Mouse (Mus musculus) heart, embryonic 14.5 days (tissue): ENCODE data around the gene Fam8a1. TPM values are rescaled to one million over a fixed set of nuclear protein-coding genes. Genes with fewer than 3 reads are reported as not detected.

Source experiments
- ATAC-seq: fragments of 200-750 bp; cut with Nextera tagmentation; 2 replicates; pipeline ENCODE4 v1.8.0; 2017; ENCODE audit warnings: low read depth, moderate TSS enrichment; ENCODE audit not compliant: insufficient number of reproducible peaks, insufficient read depth, low FRiP score
- H3K27ac ChIP-seq, 2 experiments: fragments of 200-500 bp in 1 of 2; fragments of 300-500 bp in 1 of 2; sonication (generic) in 1 of 2; replicated peaks in 1 of 2; 2 replicates each; pipeline ENCODE4 v1.5.1; 2012 to 2014; ENCODE audit warnings: low read depth in 2 of 2, low read length in 2 of 2, control low read depth in 1 of 2, mild to moderate bottlenecking in 1 of 2, mixed read lengths in 1 of 2; ENCODE audit not compliant: control insufficient read depth in 1 of 2, insufficient read depth in 1 of 2
- H3K27me3 ChIP-seq: fragments of 300-500 bp; sonication (generic); 2 replicates; pipeline ENCODE4 v1.6.1; 2014; ENCODE audit warnings: mild to moderate bottlenecking, low read length, control low read depth; ENCODE audit not compliant: control insufficient read depth, insufficient read depth
- H3K36me3 ChIP-seq: fragments of 300-500 bp; sonication (generic); 2 replicates; pipeline ENCODE4 v1.6.1; 2014; ENCODE audit warnings: mild to moderate bottlenecking, control low read depth, low read length, mixed read lengths; ENCODE audit not compliant: control insufficient read depth, insufficient read depth
- H3K4me1 ChIP-seq, 2 experiments: fragments of 200-500 bp in 1 of 2; fragments of 300-500 bp in 1 of 2; sonication (generic) in 1 of 2; 2 replicates each; pipeline ENCODE4 v1.6.1; 2012 to 2014; ENCODE audit warnings: low read length in 2 of 2, control low read depth in 1 of 2, mixed read lengths in 1 of 2; ENCODE audit not compliant: control insufficient read depth in 2 of 2, insufficient read depth in 2 of 2
- H3K4me2 ChIP-seq: fragments of 300-500 bp; sonication (generic); 2 replicates; pipeline ENCODE4 v1.6.1; 2014; ENCODE audit warnings: mild to moderate bottlenecking, low read length
- H3K4me3 ChIP-seq, 2 experiments: fragments of 200-500 bp in 1 of 2; fragments of 300-500 bp in 1 of 2; sonication (generic) in 1 of 2; 2 replicates each; pipeline ENCODE4 v1.5.1; 2012 to 2014; ENCODE audit warnings: low read length in 2 of 2, mild to moderate bottlenecking in 2 of 2, control low read depth in 1 of 2, low read depth in 1 of 2, moderate library complexity in 1 of 2; ENCODE audit not compliant: control insufficient read depth in 1 of 2, insufficient read depth in 1 of 2
- H3K9ac ChIP-seq: fragments of 300-500 bp; sonication (generic); 2 replicates; pipeline ENCODE4 v1.6.1; 2014; ENCODE audit warnings: mild to moderate bottlenecking, low read length
- H3K9me3 ChIP-seq: fragments of 300-500 bp; sonication (generic); 2 replicates; pipeline ENCODE4 v1.6.1; 2016; ENCODE audit warnings: low read length, control low read depth; ENCODE audit not compliant: control insufficient read depth
- WGBS: fragments of 180-500 bp; shearing (Covaris S2); extraction: QIAGEN DNeasy Blood & Tissue Kit; methylation state at CpG from one replicate; pipeline ENCODE4 v1.1.7; 2014; 5-methylcytosine and 5-hydroxymethylcytosine counted together
- polyA plus RNA-seq: library from polyadenylated mRNA; unstranded; fragments of >200 nt; fragmentation: Nextera tagmentation; extraction: Ambion mirVana; gene quantifications from 2 replicates; pipeline ENCODE4 v1.2.1, GENCODE M21; 2014

Fam8a1 gene
- polyA plus RNA-seq, 1 experiment from 2014 or later, result 11.6 TPM

- Histone ChIP-seq H3K4me3 (no peak overlapping the region), H3K27ac (no peak overlapping the region), H3K36me3 (peaks cover 23% of the 10 kb centered on the region), H3K9me3 (no peaks in the 10 kb centered on the region), H3K27me3 (no peaks in the 10 kb centered on the region), H3K4me2 (no peak overlapping the region), H3K4me1 (no peaks in the 10 kb centered on the region), H3K9ac (no peak overlapping the region)
- ATAC-seq, result no peak
- WGBS, result 94% methylated on average over 7 of the region's 7 CpGs
Measured at GRCm38 (mm10) chr13:46652671-46653070, 16.7 kb upstream of the Fam8a1 start.

- Histone ChIP-seq H3K4me1 (no peaks in the 10 kb centered on the region), H3K36me3 (peaks cover 13% of the 10 kb centered on the region), H3K9me3 (no peaks in the 10 kb centered on the region), H3K27ac (no peak overlapping the region), H3K9ac (no peak overlapping the region), H3K4me2 (no peak overlapping the region), H3K4me3 (no peak overlapping the region), H3K27me3 (no peaks in the 10 kb centered on the region)
- no peak for ATAC-seq
- WGBS, result 87% methylated on average over 4 of the region's 4 CpGs
Measured at GRCm38 (mm10) chr13:46653671-46654070, 15.7 kb upstream of the Fam8a1 start.

GRCm38 (mm10) chr13:46654566-46654965 is 14.8 kb upstream of the Fam8a1 start:
- Histone ChIP-seq H3K27me3 (no peaks in the 10 kb centered on the region), H3K4me3 (no peak overlapping the region), H3K27ac (no peak overlapping the region), H3K4me1 (no peaks in the 10 kb centered on the region), H3K36me3 (peaks cover 11% of the 10 kb centered on the region), H3K9me3 (0 out of 2 replicates have a peak, but pooled peaks cover 3% of the 10 kb centered on the region), H3K4me2 (no peak overlapping the region), H3K9ac (no peak overlapping the region)
- no peak for ATAC-seq
- WGBS, result 86% methylated on average over 5 of the region's 5 CpGs

GRCm38 (mm10) chr13:46659211-46659610 is 10.1 kb upstream of the Fam8a1 start:
- 0 out of 2 replicates have a peak, but pooled peaks cover 3% of the 10 kb centered on the region for H3K9me3 ChIP-seq
- no peak overlapping the region for H3K4me2 ChIP-seq
- no peak overlapping the region for H3K4me3 ChIP-seq
- H3K9ac ChIP-seq, result no peak overlapping the region
- WGBS, result 90% methylated on average over 5 of the region's 5 CpGs
- no peaks in the 10 kb centered on the region for H3K36me3 ChIP-seq
- no peak for ATAC-seq
- H3K4me1 ChIP-seq, result peaks cover 6 to 11% of the 10 kb centered on the region in 2 experiments; a peak in 3 of 4 replicates
- no peak overlapping the region for H3K27ac ChIP-seq
- no peaks in the 10 kb centered on the region for H3K27me3 ChIP-seq

- H3K27ac ChIP-seq, result 0 out of 4 replicates have a peak overlapping the region, but pooled peaks of 1 of the 2 experiments have one; percentile 33
- no peak overlapping the region for H3K4me3 ChIP-seq
- WGBS, result 37% methylated on average over 4 of the region's 4 CpGs
- H3K9ac ChIP-seq, result no peak overlapping the region
- ATAC-seq, result no peak
- 0 out of 2 replicates have a peak, but pooled peaks cover 3% of the 10 kb centered on the region for H3K9me3 ChIP-seq
- no peak overlapping the region for H3K4me2 ChIP-seq
- no peaks in the 10 kb centered on the region for H3K36me3 ChIP-seq
- peaks cover 6 to 11% of the 10 kb centered on the region in 2 experiments; a peak in 3 of 4 replicates for H3K4me1 ChIP-seq
- H3K27me3 ChIP-seq, result no peaks in the 10 kb centered on the region
Measured at GRCm38 (mm10) chr13:46663461-46663964, 5.8 kb upstream of the Fam8a1 start.

- under 1% methylated on average over 87 of the region's 96 CpGs for WGBS
- H3K4me2 ChIP-seq, result peak overlapping the region; percentile 87
- H3K4me3 ChIP-seq, result peak overlapping the region; percentile 96 to 99
- H3K9ac ChIP-seq, result peak overlapping the region; percentile 95
- no peaks in the 10 kb centered on the region for H3K27me3 ChIP-seq
- no peaks in the 10 kb centered on the region for H3K9me3 ChIP-seq
- peak overlapping the region; percentile 43 to 86 for H3K27ac ChIP-seq
- ATAC-seq, result peak; percentile 56
- H3K36me3 ChIP-seq, result peaks cover 33% of the 10 kb centered on the region
- peaks cover 3 to 8% of the 10 kb centered on the region in 2 experiments; a peak in 3 of 4 replicates for H3K4me1 ChIP-seq
Measured at GRCm38 (mm10) chr13:46669620-46670271, 424 bp downstream of the Fam8a1 start.

GRCm38 (mm10) chr13:46670514-46670913 is 1.2 kb downstream of the Fam8a1 start:
- WGBS, result 30% methylated on average over 9 of the region's 9 CpGs
- Histone ChIP-seq H3K4me1 (peaks cover 3 to 8% of the 10 kb centered on the region in 2 experiments; a peak in 3 of 4 replicates), H3K27ac (peak overlapping the region in 1 of 2 experiments; percentile 86; a peak in 3 of 4 replicates), H3K9ac (peak overlapping the region; percentile 95), H3K4me2 (peak overlapping the region; percentile 87), H3K9me3 (no peaks in the 10 kb centered on the region), H3K27me3 (no peaks in the 10 kb centered on the region), H3K4me3 (peak overlapping the region; percentile 96 to 99; a peak in 3 of 4 replicates), H3K36me3 (peaks cover 41% of the 10 kb centered on the region)
- ATAC-seq, result no peak
